Mouse (Mus musculus) C2C12 (cell line): ENCODE data around the gene Ptprk. TPM values are rescaled to one million over a fixed set of nuclear protein-coding genes. Genes with fewer than 3 reads are reported as not detected.
A peak's percentile ranks its signal among the peaks of the same experiment; 100 is the strongest.

Experiments
- H3K27me3 ChIP-seq: one replicate; pipeline ENCODE4 v1.6.1; 2011; ENCODE audit not compliant: control insufficient read depth, insufficient read depth, insufficient read length
- H3K36me3 ChIP-seq: one replicate; pipeline ENCODE4 v1.6.1; 2011; ENCODE audit not compliant: control insufficient read depth, insufficient read depth
- H3K4me3 ChIP-seq: one replicate; pipeline ENCODE4 v1.5.1; 2011; ENCODE audit warnings: mild to moderate bottlenecking, control low read depth; ENCODE audit not compliant: poor library complexity, insufficient read depth, severe bottlenecking
- H3K79me2 ChIP-seq: one replicate; pipeline ENCODE4 v1.6.1; 2011; ENCODE audit not compliant: control insufficient read depth, insufficient read depth
- H3K79me3 ChIP-seq: one replicate; pipeline ENCODE4 v1.6.1; 2011; ENCODE audit warnings: low read depth, control low read depth
- H3ac ChIP-seq: one replicate; pipeline ENCODE3; 2011; ENCODE audit warnings: low read depth; ENCODE audit not compliant: control insufficient read depth, insufficient read length
- CEBPB ChIP-seq: IDR thresholded peaks from one replicate; pipeline ENCODE4 v1.6.1; 2011; ENCODE audit warnings: low read depth, mild to moderate bottlenecking, control low read depth, moderate library complexity
- CTCF ChIP-seq: IDR thresholded peaks from one replicate; pipeline ENCODE4 v1.5.1; 2011; ENCODE audit not compliant: control insufficient read depth, insufficient read depth, insufficient read length
- FOSL1 ChIP-seq: IDR thresholded peaks from one replicate; pipeline ENCODE4 v1.8.0; 2011; ENCODE audit warnings: mild to moderate bottlenecking, low read length; ENCODE audit not compliant: poor library complexity, insufficient read depth, severe bottlenecking
- MAX ChIP-seq: IDR thresholded peaks from one replicate; pipeline ENCODE4 v1.6.1; 2011; ENCODE audit warnings: mild to moderate bottlenecking, control low read depth
- MYOD1 ChIP-seq: IDR thresholded peaks from one replicate; pipeline ENCODE4 v1.6.1; 2011; ENCODE audit warnings: low read depth; ENCODE audit not compliant: control insufficient read depth, insufficient read length
- MYOG ChIP-seq: IDR thresholded peaks from one replicate; pipeline ENCODE4 v1.6.1; 2011; ENCODE audit not compliant: control insufficient read depth, insufficient read length; ENCODE audit errors: extremely low read depth
- USF1 ChIP-seq: IDR thresholded peaks from one replicate; pipeline ENCODE4 v1.6.1; 2011; ENCODE audit warnings: low read depth, mild to moderate bottlenecking, control low read depth, moderate library complexity
- long read RNA-seq, 2 experiments: library from polyadenylated mRNA; unstranded; transcript quantifications; one replicate each; pipeline ENCODE4 v2.0.0; 2019 to 2020
- polyA plus RNA-seq: library from polyadenylated mRNA; unstranded; fragments of >200 nt; fragmentation: generic; extraction: Trizol; gene quantifications from one replicate; pipeline ENCODE4 v1.2.1, GENCODE M21; 2012; ENCODE audit warnings: missing spikeins

The Ptprk gene
- polyA plus RNA-seq: 13.7 TPM
- long read RNA-seq, experiment 1, partial matches to known transcripts: 2 of 9 reads
- long read RNA-seq, experiment 1, other reads (novel, unspliced or antisense): 3 of 9 reads
- long read RNA-seq, experiment 2, partial matches to known transcripts: 28 of 159 reads
- long read RNA-seq, experiment 2, other reads (novel, unspliced or antisense): 124 of 159 reads

DNA sequence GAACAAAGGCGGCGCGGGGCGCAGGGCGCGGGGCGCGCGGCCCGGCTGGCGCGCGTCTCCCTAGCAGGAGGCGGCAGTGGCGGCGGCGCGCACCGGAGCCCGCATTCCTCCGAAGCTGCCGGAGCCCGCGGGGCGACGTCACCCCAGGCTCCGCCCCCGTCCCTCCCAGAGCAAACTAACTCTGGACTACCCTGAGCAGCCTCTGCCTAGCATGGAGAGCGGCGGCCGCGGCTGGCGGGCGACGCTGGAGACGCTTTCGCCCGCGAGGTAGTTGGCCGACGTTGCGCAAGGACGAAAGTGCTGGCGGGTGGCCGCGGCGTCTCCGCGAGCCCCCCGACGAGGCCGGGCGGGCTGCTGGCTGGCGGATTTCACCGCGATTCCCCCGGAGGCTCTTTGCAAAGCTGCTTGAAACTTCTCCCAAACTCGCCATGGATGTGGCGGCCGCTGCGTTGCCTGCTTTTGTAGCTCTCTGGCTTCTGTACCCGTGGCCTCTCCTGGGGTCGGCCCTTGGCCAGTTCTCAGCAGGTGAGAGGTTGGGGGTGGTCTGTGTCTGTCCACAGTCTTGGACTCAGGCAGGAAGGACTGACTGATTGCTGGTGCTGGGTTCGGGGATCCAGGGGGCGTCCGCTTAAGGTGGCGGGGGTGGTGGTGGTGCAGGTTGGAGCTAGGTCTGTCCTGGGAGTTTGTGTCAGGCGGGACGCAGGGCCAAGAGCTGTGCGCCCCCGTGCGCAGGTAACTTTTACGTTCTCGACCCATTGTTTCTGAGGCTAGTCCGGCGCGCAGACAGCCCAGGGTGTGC is at the start of gene Ptprk:
Gene Ptprk, plus strand, starts transcription at position 168 of the 799 bp plus-strand sequence.
- Histone ChIP-seq H3K4me3 (peak within 1 kb of the TSS; percentile 89), H3ac (peak within 1 kb of the TSS; percentile 91), H3K79me2 (peaks cover 51% of the 10 kb centered on the region), H3K27me3 (no peaks in the 10 kb centered on the region), H3K79me3 (peaks cover 41% of the 10 kb centered on the region), H3K36me3 (no peaks in the 10 kb centered on the region)
- TF ChIP-seq CTCF (no peak), MAX (no peak), CEBPB (peak; percentile 87)

DNA sequence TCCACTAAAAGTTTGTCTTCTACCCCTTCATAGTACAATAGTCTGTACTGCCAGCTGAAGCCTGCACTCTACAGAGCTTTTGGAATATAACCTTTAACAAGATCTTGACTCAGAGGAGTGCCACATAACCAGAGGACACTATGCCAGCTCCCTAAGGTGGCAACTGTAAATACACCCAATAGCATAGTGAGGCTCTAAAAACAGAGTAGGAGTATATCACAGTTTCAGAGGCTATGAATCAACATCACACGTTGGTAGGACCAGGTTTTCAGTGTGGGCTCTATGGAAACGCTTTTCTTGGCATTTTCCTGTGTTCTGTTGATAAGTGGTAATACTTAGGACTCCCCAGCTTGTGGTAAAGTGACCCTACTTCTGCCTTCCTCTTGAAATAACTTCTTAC is 46.8 kb upstream of the Ptprk start:
- H3K4me3 ChIP-seq: no peak overlapping the region
- H3K79me3 ChIP-seq: no peaks in the 10 kb centered on the region
- H3K27me3 ChIP-seq: no peaks in the 10 kb centered on the region
- H3K36me3 ChIP-seq: no peaks in the 10 kb centered on the region
- no peak for TF ChIP-seq MYOG
- TF ChIP-seq CTCF: no peak
- no peak for TF ChIP-seq MAX
- TF ChIP-seq CEBPB: no peak
- no peak for TF ChIP-seq MYOD1
- TF ChIP-seq USF1: no peak
- no peak for TF ChIP-seq FOSL1
- H3K79me2 ChIP-seq: no peaks in the 10 kb centered on the region
- no peak overlapping the region for H3ac ChIP-seq

- Histone ChIP-seq H3ac (no peak overlapping the region), H3K79me3 (no peaks in the 10 kb centered on the region), H3K36me3 (no peaks in the 10 kb centered on the region), H3K79me2 (no peaks in the 10 kb centered on the region), H3K4me3 (no peak overlapping the region), H3K27me3 (no peaks in the 10 kb centered on the region)
- no peak for TF ChIP-seq FOSL1
- no peak for TF ChIP-seq MYOD1
- TF ChIP-seq USF1: no peak
- TF ChIP-seq CEBPB: no peak
- no peak for TF ChIP-seq MYOG
Measured at GRCm38 (mm10) chr10:28036456-28036855, 38.2 kb upstream of the Ptprk start.

DNA sequence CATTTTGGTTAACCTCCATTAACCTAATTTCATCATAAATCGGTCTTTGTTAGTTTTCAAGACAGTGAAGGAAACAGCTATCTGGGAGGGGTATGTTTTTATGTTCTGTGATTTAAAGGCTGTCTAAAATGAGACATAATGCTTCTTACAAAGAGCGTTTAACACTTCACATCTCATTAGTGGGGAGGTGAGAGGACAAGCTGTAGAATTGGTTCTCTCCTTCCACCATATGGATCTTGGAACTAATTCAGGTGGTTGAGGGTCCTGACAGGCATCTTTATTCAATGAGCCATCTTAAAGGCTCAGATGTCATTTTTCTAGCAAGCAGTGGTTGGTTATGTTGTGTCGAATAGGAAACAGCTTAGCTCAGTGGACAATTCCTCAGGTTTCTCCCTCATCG is 19.9 kb upstream of the Ptprk start:
- H3K27me3 ChIP-seq: no peaks in the 10 kb centered on the region
- H3K79me2 ChIP-seq: no peaks in the 10 kb centered on the region
- no peaks in the 10 kb centered on the region for H3K79me3 ChIP-seq
- H3K4me3 ChIP-seq: no peak overlapping the region
- no peak overlapping the region for H3ac ChIP-seq
- TF ChIP-seq CEBPB (no peak), MYOG (no peak), FOSL1 (no peak), USF1 (no peak), CTCF (no peak), MYOD1 (no peak), MAX (no peak)
- no peaks in the 10 kb centered on the region for H3K36me3 ChIP-seq

GRCm38 (mm10) chr10:28059222-28059621 is 15.4 kb upstream of the Ptprk start:
- TF ChIP-seq USF1 (no peak), CEBPB (no peak), MYOG (no peak), MYOD1 (no peak), CTCF (no peak)
- Histone ChIP-seq H3K79me2 (no peaks in the 10 kb centered on the region), H3K4me3 (no peak overlapping the region), H3ac (no peak overlapping the region), H3K79me3 (no peaks in the 10 kb centered on the region), H3K27me3 (no peaks in the 10 kb centered on the region), H3K36me3 (no peaks in the 10 kb centered on the region)
